Mouse (Mus musculus) embryonic fibroblast, embryonic 13.5 days (primary cell): ENCODE data around the gene Cd48. TPM values are rescaled to one million over a fixed set of nuclear protein-coding genes. Genes with fewer than 3 reads are reported as not detected.
"Not testable (repeated sequence)": the region's sequence is repeated elsewhere in the genome, so short reads cannot be mapped to it uniquely, and the experiment has no call there.

ENCODE experiments used
- H3K27ac ChIP-seq: 2 replicates; pipeline ENCODE4 v1.5.1; 2012; ENCODE audit warnings: low read length, control low read depth, inconsistent platforms; ENCODE audit not compliant: insufficient read depth
- H3K4me1 ChIP-seq: 2 replicates; pipeline ENCODE4 v1.6.1; 2011; ENCODE audit warnings: low read length; ENCODE audit not compliant: control insufficient read depth, insufficient read depth
- H3K4me3 ChIP-seq: 2 replicates; pipeline ENCODE4 v1.5.1; 2011; ENCODE audit warnings: mild to moderate bottlenecking, control low read depth, low read length; ENCODE audit not compliant: insufficient read depth
- CTCF ChIP-seq: IDR thresholded peaks from 2 replicates; pipeline ENCODE4 v1.5.1; 2011; ENCODE audit warnings: mild to moderate bottlenecking, control low read depth, low read length, moderate library complexity, borderline replicate concordance; ENCODE audit not compliant: insufficient read depth
- POLR2A ChIP-seq: IDR thresholded peaks from 2 replicates; pipeline ENCODE4 v1.6.1; 2011; ENCODE audit warnings: low read depth, mild to moderate bottlenecking, control low read depth, low read length, moderate library complexity
- polyA plus RNA-seq: library from polyadenylated mRNA; stranded (reverse); fragments of >200 nt; gene quantifications from 2 replicates; pipeline ENCODE4 v1.2.4, GENCODE M21; 2011; ENCODE audit warnings: low read depth; ENCODE audit not compliant: missing spikeins, insufficient read length

Cd48 gene
- polyA plus RNA-seq, 1 experiment = 1.6 TPM

DNA sequence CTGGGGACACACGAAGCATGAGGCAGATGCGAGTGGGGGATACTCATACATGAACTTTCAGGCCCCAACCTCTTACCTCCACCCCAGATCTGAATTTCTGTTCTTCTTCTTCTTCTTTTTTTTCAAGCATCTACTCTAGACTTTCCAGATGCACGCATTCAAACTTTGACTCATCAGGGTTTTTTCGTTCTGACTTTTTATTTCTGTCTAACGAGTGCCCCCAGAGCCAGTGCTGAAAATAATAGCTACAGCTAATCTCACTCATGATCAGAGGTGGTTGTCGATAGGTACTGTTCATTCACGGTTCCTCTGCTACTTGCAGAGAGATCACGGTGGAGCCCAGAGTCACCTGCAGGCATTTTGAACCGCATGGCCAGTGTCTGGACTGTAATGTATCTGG lies 3.1 kb downstream of the Cd48 start:
- Histone ChIP-seq H3K4me3 (no peak overlapping the region), H3K4me1 (no peaks in the 10 kb centered on the region), H3K27ac (no peak overlapping the region)
- TF ChIP-seq POLR2A (no peak), CTCF (no peak)

DNA sequence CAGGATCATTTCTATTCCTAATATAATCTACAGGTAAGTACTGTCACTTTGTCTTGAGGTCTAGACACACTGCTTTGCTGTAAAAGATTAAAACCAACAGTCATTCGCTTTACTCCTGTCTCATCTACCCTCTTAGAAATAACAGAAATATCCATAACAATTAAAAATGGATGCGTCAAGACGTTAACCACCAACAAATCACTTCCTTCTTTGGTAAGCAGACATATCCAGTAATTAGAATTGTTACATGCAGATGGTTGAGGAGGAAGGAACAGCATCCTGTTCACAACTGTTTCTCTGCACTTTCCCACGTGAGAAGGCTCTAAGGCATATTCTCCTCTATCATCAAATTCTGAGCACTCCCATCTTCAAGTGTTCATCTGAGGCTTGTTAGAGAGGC lies 5.5 kb downstream of the Cd48 start:
- TF ChIP-seq CTCF (no peak), POLR2A (no peak)
- H3K27ac ChIP-seq = no peak overlapping the region
- H3K4me1 ChIP-seq = no peaks in the 10 kb centered on the region

DNA sequence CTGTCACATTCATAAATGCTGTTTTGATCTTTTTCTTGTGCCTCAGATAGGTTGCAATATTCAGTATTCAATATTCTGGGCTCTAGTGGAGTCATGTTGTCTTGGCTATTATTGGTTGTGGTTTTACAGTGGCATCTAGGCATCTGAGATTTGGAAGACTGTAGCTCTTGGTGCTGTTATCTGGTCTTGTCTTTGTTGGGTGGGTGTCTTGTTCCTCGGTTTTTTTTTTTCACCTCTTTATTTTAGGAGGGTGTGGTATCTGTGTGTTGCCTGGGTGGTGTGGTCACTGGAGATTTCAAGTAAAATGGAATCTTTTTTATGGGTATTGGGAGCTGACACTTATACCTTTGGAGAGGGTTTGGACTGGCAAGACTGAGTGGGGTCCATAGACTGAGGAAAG lies 12.1 kb downstream of the Cd48 start:
- no peak overlapping the region for H3K4me3 ChIP-seq

More for the DNA sequence above, 5.5 kb downstream of the Cd48 start:
- H3K4me3 ChIP-seq = no peak overlapping the region

DNA sequence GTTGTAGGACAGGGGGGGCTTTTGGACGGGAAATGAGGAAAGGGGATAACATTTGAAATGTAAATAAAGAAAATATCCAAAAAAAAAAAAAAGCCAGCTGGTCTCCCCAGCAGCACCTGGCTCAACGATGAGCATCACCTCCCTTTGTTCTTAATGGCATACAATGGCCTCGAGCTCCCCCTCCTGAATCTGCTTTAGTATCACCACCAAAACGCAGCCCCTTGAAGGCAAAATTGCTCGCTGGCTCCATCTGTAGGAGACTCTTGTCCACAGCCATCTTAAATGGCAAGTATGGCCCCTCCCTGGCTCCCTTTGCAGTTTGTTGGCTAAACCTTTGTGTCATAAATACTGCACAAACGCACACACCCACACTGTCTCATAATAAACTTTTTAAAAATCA lies 17.2 kb downstream of the Cd48 start:
- TF ChIP-seq POLR2A = no peak
- TF ChIP-seq CTCF = no peak
- no peaks in the 10 kb centered on the region for H3K4me1 ChIP-seq
- no peak overlapping the region for H3K27ac ChIP-seq
- no peak overlapping the region for H3K4me3 ChIP-seq

More for the DNA sequence above, 12.1 kb downstream of the Cd48 start:
- no peak for TF ChIP-seq POLR2A
- TF ChIP-seq CTCF = no peak
- H3K27ac ChIP-seq = no peak overlapping the region
- H3K4me1 ChIP-seq = no peaks in the 10 kb centered on the region

DNA sequence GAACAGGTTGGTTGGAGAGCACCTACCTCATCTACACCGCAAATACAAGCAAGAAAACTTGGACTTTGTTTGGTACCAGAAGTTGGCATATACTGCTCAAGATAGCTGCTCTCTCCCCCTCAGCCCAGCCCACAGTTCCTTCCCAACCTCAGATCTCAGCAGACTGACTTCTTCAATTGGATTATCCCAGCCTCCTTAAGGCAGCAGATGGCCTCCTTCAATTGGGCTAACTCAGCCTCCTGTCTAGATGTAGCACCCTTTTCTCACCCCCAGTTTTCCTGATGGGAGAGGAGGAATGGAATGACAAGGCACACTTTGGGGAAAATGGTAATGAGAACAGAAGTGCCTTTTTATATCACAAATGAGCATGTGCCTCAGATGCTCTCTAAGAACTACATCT lies 31.9 kb downstream of the Cd48 start:
- not testable (repeated sequence) for H3K4me3 ChIP-seq, H3K27ac ChIP-seq

DNA sequence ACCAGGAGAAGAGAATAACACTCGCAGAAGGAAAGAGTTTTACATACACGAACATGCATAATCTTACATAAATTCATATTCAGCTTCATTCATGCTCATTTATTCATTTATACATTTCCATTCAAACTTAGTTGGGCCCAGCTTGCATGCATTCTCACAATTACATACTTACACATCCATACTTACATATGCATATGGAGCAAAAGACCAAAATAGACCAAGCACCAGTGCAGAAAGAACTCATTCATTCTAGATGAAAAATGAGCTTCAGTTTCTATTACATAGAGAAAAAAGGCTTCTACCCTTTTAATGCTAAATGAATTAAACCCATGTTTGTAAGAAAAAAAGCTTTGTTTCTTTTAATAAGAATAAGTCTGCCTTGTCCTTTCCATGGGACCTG lies 33.6 kb downstream of the Cd48 start:
- TF ChIP-seq POLR2A (no peak), CTCF (no peak)
- Histone ChIP-seq H3K4me1 (no peaks in the 10 kb centered on the region), H3K27ac (no peak overlapping the region), H3K4me3 (no peak overlapping the region)

More for the DNA sequence above, 31.9 kb downstream of the Cd48 start:
- not testable (repeated sequence) for H3K4me1 ChIP-seq

DNA sequence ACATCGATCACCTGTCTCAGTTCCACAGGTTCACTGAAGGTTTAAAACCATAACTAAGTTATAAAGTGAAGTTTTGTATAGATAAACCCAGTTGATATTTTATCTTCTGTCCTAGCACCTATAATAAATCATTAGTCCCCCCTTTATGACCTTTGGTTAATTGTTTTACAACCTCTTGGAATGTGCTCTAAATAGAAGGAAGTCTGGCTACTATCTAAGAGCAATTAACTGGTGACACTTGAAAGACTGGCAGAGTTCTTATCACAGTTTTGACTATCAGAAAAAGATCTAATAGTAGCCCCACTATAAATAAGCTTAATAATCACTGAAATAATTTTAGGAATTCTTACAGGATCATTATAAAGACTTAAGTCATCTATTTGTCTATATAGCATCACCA lies 34.4 kb downstream of the Cd48 start:
- H3K4me1 ChIP-seq = no peaks in the 10 kb centered on the region
- H3K27ac ChIP-seq = no peak overlapping the region
- no peak overlapping the region for H3K4me3 ChIP-seq
- TF ChIP-seq CTCF (no peak), POLR2A (no peak)

DNA sequence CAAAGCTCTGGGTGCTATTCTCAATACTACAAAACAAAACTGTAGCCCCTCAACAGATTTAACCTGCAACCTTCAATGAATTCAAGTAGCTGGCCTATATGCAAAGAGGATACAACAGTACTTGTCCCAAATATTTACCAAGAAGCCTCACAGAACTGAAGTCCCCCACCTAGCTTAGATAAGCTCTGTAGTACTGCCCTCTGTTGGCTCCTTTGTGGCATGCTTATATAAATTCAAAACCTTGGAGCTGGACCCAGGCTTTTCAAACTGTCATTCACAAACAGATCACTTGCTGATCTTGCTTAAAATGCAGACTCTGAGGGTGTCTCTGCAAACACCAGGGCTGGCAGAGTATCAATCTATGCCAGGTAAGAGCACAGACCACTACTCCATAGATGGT lies 49.4 kb downstream of the Cd48 start:
- Histone ChIP-seq H3K4me3 (no peak overlapping the region), H3K27ac (no peak overlapping the region), H3K4me1 (no peaks in the 10 kb centered on the region)
- no peak for TF ChIP-seq CTCF
- no peak for TF ChIP-seq POLR2A

DNA sequence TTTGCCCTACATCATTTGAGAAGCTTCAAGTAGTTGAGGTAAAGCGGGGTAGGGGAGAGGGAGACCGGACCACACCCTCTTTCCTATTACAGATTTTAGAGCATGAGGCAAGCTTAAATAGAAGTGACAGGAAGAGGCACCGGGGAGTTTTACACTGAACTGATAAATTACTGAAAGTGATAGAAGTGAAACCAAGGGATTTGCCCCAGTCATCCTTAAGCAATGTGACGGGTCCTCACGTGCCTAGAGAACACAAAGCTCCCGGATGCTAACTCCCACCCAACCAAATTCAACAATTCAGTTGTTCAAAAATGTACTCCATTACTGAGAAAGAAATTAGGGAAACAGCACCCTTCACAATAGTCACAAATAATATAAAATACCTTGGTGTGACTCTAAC lies 53.1 kb downstream of the Cd48 start:
- H3K4me3 ChIP-seq = no peak overlapping the region
- no peak for TF ChIP-seq POLR2A
- TF ChIP-seq CTCF = no peak
- H3K27ac ChIP-seq = no peak overlapping the region
- no peaks in the 10 kb centered on the region for H3K4me1 ChIP-seq

DNA sequence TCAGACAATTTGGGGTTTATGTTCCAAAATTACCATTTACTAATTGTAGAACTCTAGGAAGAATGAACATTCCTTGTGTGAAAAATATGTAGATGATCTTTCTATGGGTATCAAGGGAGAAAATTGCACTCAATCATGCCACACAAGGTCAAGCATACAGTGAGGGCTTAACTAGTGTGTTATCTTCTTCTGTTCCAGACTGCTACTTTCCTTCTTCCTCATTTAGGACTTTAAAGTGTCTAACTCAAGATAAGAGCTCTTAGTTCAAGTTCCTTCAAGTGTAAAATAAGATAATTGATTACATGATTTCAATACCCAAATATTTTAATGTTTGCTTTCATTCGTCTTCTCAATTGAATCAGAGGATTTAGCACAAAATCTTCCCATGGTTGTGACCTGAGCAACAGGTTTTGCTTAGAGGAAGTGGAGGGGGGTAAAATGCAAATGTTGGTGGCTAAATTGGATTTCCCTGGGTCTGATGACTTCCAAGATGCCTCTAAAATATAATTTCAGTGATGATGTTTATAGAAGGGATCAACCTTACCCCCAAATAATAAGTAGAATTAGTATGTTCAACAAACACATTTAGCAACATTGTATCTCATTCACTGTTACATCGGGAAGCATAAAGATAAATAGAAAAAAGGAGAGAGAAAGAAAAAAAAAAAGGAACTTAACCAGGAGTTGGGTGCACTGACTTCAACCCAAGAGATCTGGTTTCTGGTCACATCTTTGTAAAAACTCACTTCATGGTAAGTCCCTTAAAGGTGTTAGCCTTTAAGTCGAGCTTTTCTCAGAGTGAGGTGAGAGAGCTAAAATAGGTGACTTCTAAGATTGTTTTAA lies 66.5 kb downstream of the Cd48 start:
- no peaks in the 10 kb centered on the region for H3K4me1 ChIP-seq
- H3K4me3 ChIP-seq = no peak overlapping the region
- TF ChIP-seq CTCF (no peak), POLR2A (no peak)
- no peak overlapping the region for H3K27ac ChIP-seq

Other genes with a start within 250 kb of the Cd48 start
- 7.4 and 9.4 TPM in 2 replicates for gene F11r, start 244.5 kb upstream of the Cd48 start, polyA plus RNA-seq
- 4.0 and 6.1 TPM in 2 replicates for gene Alyref2, start 178.5 kb upstream of the Cd48 start, polyA plus RNA-seq
- gene Itln1, start 146.7 kb upstream of the Cd48 start, polyA plus RNA-seq = not detected in 2 replicates
- gene Cd244a, start 122.8 kb upstream of the Cd48 start, polyA plus RNA-seq = 0.40 TPM in 1 of 2 replicates, not detected in the other
- 0.47 TPM in 1 of 2 replicates, not detected in the other for gene Ly9, start 74.6 kb upstream of the Cd48 start, polyA plus RNA-seq
- gene Slamf7, start 29.0 kb upstream of the Cd48 start, polyA plus RNA-seq = not detected in 2 replicates
- not detected in 2 replicates for gene Slamf1, start 85.1 kb downstream of the Cd48 start, polyA plus RNA-seq
- gene Cd84, start 157.7 kb downstream of the Cd48 start, polyA plus RNA-seq = 0.33 and 2.0 TPM in 2 replicates
- not detected in 2 replicates for gene Gm10521, start 213.7 kb downstream of the Cd48 start, polyA plus RNA-seq
- not detected in 2 replicates for gene Slamf6, start 235.5 kb downstream of the Cd48 start, polyA plus RNA-seq